Mouse (Mus musculus): ENCODE measurements around the gene Disp1. TPM values are rescaled to one million over a fixed set of nuclear protein-coding genes. Genes with fewer than 3 reads are reported as not detected.

The Disp1 gene
- polyA plus RNA-seq, 1 experiment: 2.4 TPM

DNA sequence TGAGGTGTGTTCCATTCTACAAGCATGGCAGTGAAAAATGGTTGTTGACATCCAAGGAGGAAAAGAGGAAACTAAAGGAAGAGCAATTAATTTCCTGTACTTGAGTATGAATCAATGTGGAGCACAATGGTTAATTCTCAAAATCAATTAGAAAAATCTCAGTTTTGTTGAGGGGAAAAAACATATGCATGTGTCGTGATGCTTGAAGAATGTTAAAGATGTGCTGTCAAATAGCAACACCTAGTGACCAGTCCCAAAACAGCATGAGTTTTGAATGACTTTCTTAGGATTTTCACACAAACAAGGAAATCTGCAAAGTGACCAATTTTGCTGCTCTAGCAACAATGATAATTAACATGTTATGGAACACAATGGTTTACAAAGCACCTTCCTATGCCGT lies 16.6 kb upstream of the Disp1 start:
- no peak overlapping the region for H3K4me3 ChIP-seq (replicated peaks)
- peaks cover 10% of the 10 kb centered on the region for H3K4me1 ChIP-seq
- H3K27me3 ChIP-seq (replicated peaks): peaks cover 32% of the 10 kb centered on the region
- H3K9me3 ChIP-seq: no peaks in the 10 kb centered on the region
- TF ChIP-seq GATA1 (IDR thresholded peaks at IDR 0.05; ENCODE audit: borderline replicate concordance, low read length) (no peak), FLI1 (IDR thresholded peaks at IDR 0.05; ENCODE audit: low read length) (no peak)
- no peaks in the 10 kb centered on the region for H3K36me3 ChIP-seq (replicated peaks; ENCODE audit: low read length)

DNA sequence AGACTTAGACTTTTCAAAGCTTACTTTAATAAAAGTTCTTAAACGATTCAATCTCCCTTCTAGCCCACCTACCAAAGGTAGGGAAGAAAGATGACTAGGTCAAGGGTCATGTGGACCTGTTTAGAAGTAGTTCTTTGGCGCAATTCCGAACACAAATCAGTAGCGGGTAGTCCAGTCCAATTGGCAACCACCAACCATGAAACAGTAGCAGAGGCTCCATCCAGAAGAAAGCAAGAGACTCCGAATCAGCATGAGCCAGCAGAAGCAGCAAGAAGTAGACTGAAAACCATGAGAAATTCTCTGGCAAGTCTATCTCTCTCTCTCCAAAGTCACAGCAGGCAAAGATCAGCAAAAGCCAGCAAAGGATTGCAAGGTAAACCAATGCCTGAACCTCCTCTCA lies 15.1 kb upstream of the Disp1 start:
- peaks cover 26% of the 10 kb centered on the region for H3K27me3 ChIP-seq (replicated peaks)
- TF ChIP-seq GATA1 (IDR thresholded peaks at IDR 0.05; ENCODE audit: borderline replicate concordance, low read length) (no peak), FLI1 (IDR thresholded peaks at IDR 0.05; ENCODE audit: low read length) (no peak)

DNA sequence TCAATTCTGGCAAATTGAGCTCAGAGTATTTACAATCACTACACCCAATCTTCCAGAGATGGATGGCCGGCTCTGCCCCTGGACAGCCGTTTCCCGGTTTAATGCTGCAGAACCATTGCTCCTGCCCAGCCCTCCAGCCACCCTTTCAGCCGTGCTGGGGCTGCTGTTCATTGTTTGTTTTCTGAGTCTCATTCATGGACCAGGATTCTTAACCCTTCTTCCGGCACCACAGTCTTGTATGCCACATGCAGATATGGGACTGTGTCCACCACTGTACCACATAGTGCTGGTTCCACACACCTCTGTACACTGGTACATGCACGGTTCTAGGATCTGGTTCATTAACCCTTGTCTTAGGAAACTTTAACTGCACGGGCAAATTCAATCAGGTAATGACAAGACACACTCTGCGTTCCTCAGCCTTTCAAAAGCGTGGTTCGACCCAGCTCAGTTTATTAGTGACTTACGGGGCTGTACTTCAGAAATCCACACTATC lies 12.4 kb upstream of the Disp1 start:
- TF ChIP-seq FLI1 (IDR thresholded peaks at IDR 0.05; ENCODE audit: low read length): no peak
- TF ChIP-seq GATA1 (IDR thresholded peaks at IDR 0.05; ENCODE audit: borderline replicate concordance, low read length): no peak
- Histone ChIP-seq H3K4me1 (peaks cover 10% of the 10 kb centered on the region), H3K9me3 (no peaks in the 10 kb centered on the region)

More for the DNA sequence above, 15.1 kb upstream of the Disp1 start:
- Histone ChIP-seq H3K4me3 (replicated peaks) (no peak overlapping the region), H3K36me3 (replicated peaks; ENCODE audit: low read length) (no peaks in the 10 kb centered on the region), H3K4me1 (peaks cover 10% of the 10 kb centered on the region), H3K9me3 (no peaks in the 10 kb centered on the region)

DNA sequence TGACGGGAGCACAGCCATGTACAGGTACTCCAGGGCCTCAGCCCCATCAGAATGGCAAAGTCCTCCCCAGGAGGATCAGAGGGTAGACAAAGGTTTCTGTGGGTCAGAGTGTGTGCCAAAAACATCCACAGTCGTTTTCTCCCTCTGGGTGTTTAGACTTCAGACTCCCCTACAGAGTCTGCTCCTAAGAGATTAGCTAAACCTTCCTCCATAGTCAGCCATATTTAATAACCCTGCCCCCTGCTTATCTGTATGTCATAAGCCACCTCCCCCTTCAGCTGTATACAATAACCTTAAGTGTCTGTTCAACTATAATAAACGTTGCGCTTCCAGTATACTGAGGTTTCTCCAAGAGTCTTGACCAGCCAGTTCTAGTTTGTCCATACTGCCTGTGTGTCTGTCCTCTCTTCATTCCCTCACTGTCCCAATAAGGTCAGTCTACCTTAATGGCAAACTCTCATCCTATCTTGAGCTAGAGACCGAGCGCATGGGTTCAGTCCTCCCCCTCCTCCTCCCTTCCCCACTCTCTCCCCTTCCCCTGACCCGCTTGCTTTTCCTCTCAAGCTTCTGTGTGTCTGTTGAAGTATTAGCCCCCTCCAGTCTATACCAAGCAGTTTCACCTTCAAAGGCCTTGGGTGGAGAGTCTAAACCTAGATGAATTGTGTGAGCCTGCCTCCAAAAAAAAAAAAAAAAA lies 11.8 kb upstream of the Disp1 start:
- no peaks in the 10 kb centered on the region for H3K9me3 ChIP-seq
- TF ChIP-seq FLI1 (IDR thresholded peaks at IDR 0.05; ENCODE audit: low read length): no peak
- no peaks in the 10 kb centered on the region for H3K36me3 ChIP-seq (replicated peaks; ENCODE audit: low read length)
- H3K4me1 ChIP-seq: peaks cover 10% of the 10 kb centered on the region
- peaks cover 15% of the 10 kb centered on the region for H3K27me3 ChIP-seq (replicated peaks)
- H3K4me3 ChIP-seq (replicated peaks): no peak overlapping the region

More for the DNA sequence above, 12.4 kb upstream of the Disp1 start:
- Histone ChIP-seq H3K4me3 (replicated peaks) (no peak overlapping the region), H3K36me3 (replicated peaks; ENCODE audit: low read length) (no peaks in the 10 kb centered on the region), H3K27me3 (replicated peaks) (peaks cover 15% of the 10 kb centered on the region)

DNA sequence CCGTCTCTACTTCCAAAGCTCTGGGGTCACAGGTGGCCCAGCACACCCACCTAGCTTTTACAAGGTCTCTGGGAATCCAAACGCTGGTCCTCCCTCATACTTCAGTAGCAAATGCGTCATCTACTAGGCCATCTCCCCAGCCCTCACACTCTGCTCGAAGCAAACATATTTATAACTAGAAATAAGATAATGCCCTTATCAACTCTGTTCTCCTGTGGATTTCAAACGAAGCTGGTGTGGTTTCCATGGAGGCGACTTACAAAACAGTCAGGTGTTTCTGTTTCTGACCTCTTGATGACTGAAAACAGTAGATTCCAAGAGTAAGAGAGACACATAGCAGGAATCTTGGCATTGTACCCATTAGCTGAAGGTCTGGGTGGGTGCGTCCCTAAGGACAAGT lies 6.1 kb upstream of the Disp1 start:
- Histone ChIP-seq H3K4me1 (no peaks in the 10 kb centered on the region), H3K9me3 (no peaks in the 10 kb centered on the region), H3K4me3 (replicated peaks) (no peak overlapping the region), H3K36me3 (replicated peaks; ENCODE audit: low read length) (no peaks in the 10 kb centered on the region), H3K27me3 (replicated peaks) (peaks cover 11% of the 10 kb centered on the region)
- TF ChIP-seq GATA1 (IDR thresholded peaks at IDR 0.05; ENCODE audit: borderline replicate concordance, low read length): no peak
- TF ChIP-seq FLI1 (IDR thresholded peaks at IDR 0.05; ENCODE audit: low read length): no peak

DNA sequence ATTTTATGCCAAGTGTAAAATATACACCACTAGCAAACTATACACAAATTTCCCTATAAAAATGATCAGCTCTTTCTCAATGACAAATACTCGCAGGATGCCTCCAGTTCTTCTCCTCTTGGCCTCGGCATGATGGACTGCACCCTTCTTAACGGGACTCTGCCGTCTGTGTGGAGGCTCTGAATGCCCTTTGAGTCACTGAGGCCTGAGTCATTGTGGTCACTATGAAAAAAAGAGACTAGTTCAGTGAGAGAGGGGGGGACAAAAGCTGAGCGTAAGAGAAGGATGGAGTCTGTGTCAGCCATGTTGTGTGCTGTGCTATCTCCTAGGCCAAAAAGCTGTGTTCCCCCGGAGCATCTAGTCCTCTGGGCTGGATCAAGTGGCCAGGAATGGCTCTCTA lies 2.3 kb downstream of the Disp1 start:
- H3K27me3 ChIP-seq (replicated peaks): no peaks in the 10 kb centered on the region
- H3K4me3 ChIP-seq (replicated peaks): no peak overlapping the region
- TF ChIP-seq GATA1 (IDR thresholded peaks at IDR 0.05; ENCODE audit: borderline replicate concordance, low read length) (no peak), FLI1 (IDR thresholded peaks at IDR 0.05; ENCODE audit: low read length) (no peak)
- H3K36me3 ChIP-seq (replicated peaks; ENCODE audit: low read length): peaks cover 2% of the 10 kb centered on the region
- H3K9me3 ChIP-seq: no peaks in the 10 kb centered on the region
- H3K4me1 ChIP-seq: peaks cover 26% of the 10 kb centered on the region

- Histone ChIP-seq H3K9me3 (no peaks in the 10 kb centered on the region), H3K27me3 (replicated peaks) (no peaks in the 10 kb centered on the region), H3K36me3 (replicated peaks; ENCODE audit: low read length) (peaks cover 2% of the 10 kb centered on the region), H3K4me3 (replicated peaks) (no peak overlapping the region), H3K4me1 (peaks cover 35% of the 10 kb centered on the region)
- TF ChIP-seq FLI1 (IDR thresholded peaks at IDR 0.05; ENCODE audit: low read length) (no peak), GATA1 (IDR thresholded peaks at IDR 0.05; ENCODE audit: borderline replicate concordance, low read length) (no peak)
Measured at GRCm38 (mm10) chr1:183216691-183217090, 4.6 kb downstream of the Disp1 start.

- Histone ChIP-seq H3K9me3 (no peaks in the 10 kb centered on the region), H3K4me1 (peaks cover 26% of the 10 kb centered on the region), H3K27me3 (replicated peaks) (no peaks in the 10 kb centered on the region), H3K36me3 (replicated peaks; ENCODE audit: low read length) (peaks cover 2% of the 10 kb centered on the region), H3K4me3 (replicated peaks) (no peak overlapping the region)
- TF ChIP-seq FLI1 (IDR thresholded peaks at IDR 0.05; ENCODE audit: low read length) (no peak), GATA1 (IDR thresholded peaks at IDR 0.05; ENCODE audit: borderline replicate concordance, low read length) (no peak)
Measured at GRCm38 (mm10) chr1:183215706-183216105, 5.6 kb downstream of the Disp1 start.

DNA sequence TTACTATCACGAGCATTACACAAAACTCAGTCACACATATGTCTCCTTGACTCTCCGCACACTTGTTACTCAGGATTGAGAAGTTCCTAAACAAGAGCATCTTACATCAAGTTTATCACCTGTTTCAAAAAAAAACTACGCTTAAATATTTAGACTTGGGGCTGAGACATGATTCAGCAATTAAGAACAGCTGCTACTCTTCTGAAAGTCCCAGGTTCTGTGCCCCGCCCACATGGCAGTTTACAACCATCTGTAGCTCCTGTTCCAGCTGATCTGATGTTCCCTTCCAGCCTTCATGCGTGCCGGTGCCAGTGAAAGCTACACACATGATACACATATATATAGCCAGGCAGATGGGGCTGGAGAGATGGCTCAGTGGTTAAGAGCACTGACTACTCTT lies 7.5 kb downstream of the Disp1 start:
- TF ChIP-seq FLI1 (IDR thresholded peaks at IDR 0.05; ENCODE audit: low read length): no peak
- no peak for TF ChIP-seq GATA1 (IDR thresholded peaks at IDR 0.05; ENCODE audit: borderline replicate concordance, low read length)
- Histone ChIP-seq H3K4me3 (replicated peaks) (no peak overlapping the region), H3K4me1 (peaks cover 10% of the 10 kb centered on the region), H3K27me3 (replicated peaks) (no peaks in the 10 kb centered on the region), H3K36me3 (replicated peaks; ENCODE audit: low read length) (peaks cover 2% of the 10 kb centered on the region), H3K9me3 (no peaks in the 10 kb centered on the region)

GRCm38 (mm10) chr1:183212757-183213211 lies 8.5 kb downstream of the Disp1 start:
- Histone ChIP-seq H3K9me3 (no peaks in the 10 kb centered on the region), H3K36me3 (replicated peaks; ENCODE audit: low read length) (peaks cover 2% of the 10 kb centered on the region), H3K27me3 (replicated peaks) (no peaks in the 10 kb centered on the region), H3K4me1 (peaks cover 10% of the 10 kb centered on the region), H3K4me3 (replicated peaks) (no peak overlapping the region)
- TF ChIP-seq FLI1 (IDR thresholded peaks at IDR 0.05; ENCODE audit: low read length): no peak
- no peak for TF ChIP-seq GATA1 (IDR thresholded peaks at IDR 0.05; ENCODE audit: borderline replicate concordance, low read length)
